Mouse (Mus musculus): ENCODE data around the gene 1810010D01Rik. TPM values are rescaled to one million over a fixed set of nuclear protein-coding genes. Genes with fewer than 3 reads are reported as not detected.
A peak's percentile ranks its signal among the peaks of the same experiment; 100 is the strongest.

1810010D01Rik gene
- polyA plus RNA-seq, 1 experiment from 2014 or later: 0.21 TPM

DNA sequence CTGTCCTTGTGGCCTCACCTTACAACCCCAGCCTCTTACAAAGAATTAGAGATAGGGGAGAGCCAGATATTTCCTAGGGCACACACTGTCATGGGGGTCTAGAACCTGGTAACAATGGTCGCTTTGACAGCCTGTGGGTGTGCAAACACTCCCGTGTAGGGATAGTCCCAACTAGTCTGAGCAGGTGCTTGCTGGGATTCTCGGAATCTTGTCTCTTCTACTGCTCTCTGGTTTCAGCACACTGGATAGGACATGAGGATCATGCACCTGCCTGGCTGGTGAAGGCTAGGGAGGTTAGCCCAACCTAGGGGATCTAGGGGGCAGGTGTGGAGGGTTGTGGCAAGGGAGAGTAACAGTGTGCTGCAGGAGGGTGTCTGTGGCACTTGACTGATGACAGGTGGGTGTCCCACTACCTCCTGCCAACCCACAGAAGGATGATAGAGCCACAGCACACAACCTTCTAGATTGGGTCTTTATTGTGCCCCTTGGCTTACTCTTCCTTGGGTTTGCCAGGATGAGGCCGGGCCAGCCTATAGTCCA, 2.5 kb downstream of the 1810010D01Rik start:
- H3K4me3 ChIP-seq (ENCODE audit: low read depth, low read length): no peak overlapping the region
- peaks cover 25% of the 10 kb centered on the region for H3K4me1 ChIP-seq (replicated peaks; ENCODE audit: control insufficient read depth, insufficient read depth, low read length)
- ATAC-seq (replicated peaks; ENCODE audit: low FRiP score): peak; percentile 2; the same call in 1 of the 2 replicates
- peaks cover 3% of the 10 kb centered on the region; the same call in 1 of the 2 replicates for H3K9me3 ChIP-seq (ENCODE audit: control insufficient read depth, low read length)
- 82% methylated on average over 4 of the region's 4 CpGs for WGBS
- peak overlapping the region; percentile 100 for H3K27ac ChIP-seq (ENCODE audit: low read depth, low read length)
- no peaks in the 10 kb centered on the region for H3K27me3 ChIP-seq (ENCODE audit: control insufficient read depth, insufficient read depth, low read length)
- peak overlapping the region; percentile 31; the same call in 1 of the 2 replicates for H3K4me2 ChIP-seq (ENCODE audit: low read depth, low read length, severe bottlenecking)
- no peaks in the 10 kb centered on the region for H3K36me3 ChIP-seq (ENCODE audit: control insufficient read depth, insufficient read depth, low read length)
- DNase-seq (ENCODE audit: low spot score): no peak
- peak overlapping the region; percentile 62 for H3K9ac ChIP-seq (ENCODE audit: low read length)

DNA sequence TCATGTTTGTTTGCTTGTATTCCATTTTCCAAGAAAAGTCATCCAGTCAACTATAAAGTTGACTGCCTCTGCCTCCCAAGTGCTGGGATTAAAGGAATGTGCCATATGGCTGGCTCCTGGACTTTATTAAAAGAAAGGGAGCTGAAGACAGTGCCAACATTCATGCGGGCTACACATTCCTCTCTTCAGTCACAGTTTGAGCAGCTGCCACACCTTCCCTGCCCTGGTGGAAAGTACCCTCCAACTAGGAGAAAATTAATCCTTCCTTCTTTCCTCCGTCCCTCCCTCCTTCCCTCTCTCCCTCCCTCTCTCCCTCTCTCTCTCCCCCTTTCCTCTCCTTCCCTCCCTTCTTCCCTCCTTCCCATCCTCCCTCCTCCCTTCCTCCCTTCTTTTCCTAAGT, 8.2 kb downstream of the 1810010D01Rik start:
- ATAC-seq (replicated peaks; ENCODE audit: low FRiP score): no peak
- 71% methylated on average over 2 of the region's 2 CpGs for WGBS
- H3K27ac ChIP-seq (ENCODE audit: low read depth, low read length): no peak overlapping the region

DNA sequence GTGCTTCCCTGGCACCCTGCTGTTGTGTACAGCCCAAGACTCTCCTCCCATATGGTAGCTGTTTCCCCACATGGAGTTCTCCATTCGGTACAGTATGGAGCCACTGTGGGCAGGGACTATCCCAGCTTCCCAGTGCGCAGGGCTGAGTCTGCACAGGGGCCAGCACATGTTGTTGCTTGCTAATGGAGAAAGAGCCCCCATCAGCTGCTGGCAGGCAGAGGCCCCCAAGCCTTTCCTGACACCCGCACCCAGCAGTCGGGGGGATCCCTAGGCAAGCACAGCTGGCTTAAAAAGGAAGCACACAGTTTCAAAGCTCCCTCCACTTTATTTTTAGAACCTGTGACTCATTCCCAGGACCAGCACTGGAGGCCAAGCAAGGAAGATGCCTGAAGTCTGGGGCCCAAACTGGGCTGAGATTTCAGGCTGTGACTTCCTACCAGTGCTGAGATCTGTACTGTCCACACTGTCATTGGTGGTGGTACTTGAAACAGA, 9.7 kb downstream of the 1810010D01Rik start:
- no peak overlapping the region for H3K27ac ChIP-seq (ENCODE audit: low read depth, low read length)
- ATAC-seq (replicated peaks; ENCODE audit: low FRiP score) (no peak), DNase-seq (ENCODE audit: low spot score) (no peak)
- H3K9me3 ChIP-seq (ENCODE audit: control insufficient read depth, low read length): peaks cover 3% of the 10 kb centered on the region; the same call in 1 of the 2 replicates
- no peak overlapping the region for H3K4me2 ChIP-seq (ENCODE audit: low read depth, low read length, severe bottlenecking)
- peaks cover 2% of the 10 kb centered on the region; the same call in 1 of the 2 replicates for H3K4me1 ChIP-seq (replicated peaks; ENCODE audit: control insufficient read depth, insufficient read depth, low read length)
- H3K36me3 ChIP-seq (ENCODE audit: control insufficient read depth, insufficient read depth, low read length): no peaks in the 10 kb centered on the region
- no peak overlapping the region for H3K4me3 ChIP-seq (ENCODE audit: low read depth, low read length)
- 76% methylated on average over 4 of the region's 4 CpGs for WGBS
- H3K27me3 ChIP-seq (ENCODE audit: control insufficient read depth, insufficient read depth, low read length): no peaks in the 10 kb centered on the region
- H3K9ac ChIP-seq (ENCODE audit: low read length): no peak overlapping the region

More for the DNA sequence above, 8.2 kb downstream of the 1810010D01Rik start:
- Histone ChIP-seq H3K27me3 (ENCODE audit: control insufficient read depth, insufficient read depth, low read length) (no peaks in the 10 kb centered on the region), H3K36me3 (ENCODE audit: control insufficient read depth, insufficient read depth, low read length) (no peaks in the 10 kb centered on the region), H3K4me3 (ENCODE audit: low read depth, low read length) (no peak overlapping the region), H3K9ac (ENCODE audit: low read length) (no peak overlapping the region), H3K4me1 (replicated peaks; ENCODE audit: control insufficient read depth, insufficient read depth, low read length) (peaks cover 2% of the 10 kb centered on the region; the same call in 1 of the 2 replicates), H3K4me2 (ENCODE audit: low read depth, low read length, severe bottlenecking) (no peak overlapping the region), H3K9me3 (ENCODE audit: control insufficient read depth, low read length) (peaks cover 3% of the 10 kb centered on the region; the same call in 1 of the 2 replicates)
- DNase-seq (ENCODE audit: low spot score): no peak

DNA sequence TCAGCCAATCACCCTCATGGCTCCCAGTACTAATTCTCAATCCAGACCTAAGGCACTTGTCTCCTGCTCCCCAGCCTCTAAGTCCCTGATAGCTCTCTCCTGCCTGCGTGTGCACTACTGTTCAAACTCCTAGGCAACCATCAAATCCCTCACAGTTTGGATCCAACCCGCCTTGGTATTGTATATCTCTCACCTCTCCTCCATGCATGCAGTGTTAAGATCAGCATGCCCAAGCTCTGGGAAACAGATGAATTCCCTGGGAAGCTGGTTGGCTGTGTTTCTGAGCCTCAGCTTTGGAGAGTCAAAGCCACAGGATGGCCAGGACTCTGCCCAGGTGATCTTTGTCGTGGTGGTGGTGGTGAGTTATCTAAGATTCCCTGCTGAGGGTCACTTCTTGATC, 10.2 kb downstream of the 1810010D01Rik start:
- H3K9ac ChIP-seq (ENCODE audit: low read length): no peak overlapping the region
- peaks cover 2% of the 10 kb centered on the region; the same call in 1 of the 2 replicates for H3K4me1 ChIP-seq (replicated peaks; ENCODE audit: control insufficient read depth, insufficient read depth, low read length)
- H3K4me2 ChIP-seq (ENCODE audit: low read depth, low read length, severe bottlenecking): no peak overlapping the region
- peaks cover 3% of the 10 kb centered on the region; the same call in 1 of the 2 replicates for H3K9me3 ChIP-seq (ENCODE audit: control insufficient read depth, low read length)
- DNase-seq (ENCODE audit: low spot score) (no peak), ATAC-seq (replicated peaks; ENCODE audit: low FRiP score) (no peak)
- WGBS: 47% methylated on average over 3 of the region's 3 CpGs
- no peak overlapping the region for H3K27ac ChIP-seq (ENCODE audit: low read depth, low read length)
- H3K27me3 ChIP-seq (ENCODE audit: control insufficient read depth, insufficient read depth, low read length): no peaks in the 10 kb centered on the region
- H3K36me3 ChIP-seq (ENCODE audit: control insufficient read depth, insufficient read depth, low read length): no peaks in the 10 kb centered on the region
- no peak overlapping the region for H3K4me3 ChIP-seq (ENCODE audit: low read depth, low read length)

DNA sequence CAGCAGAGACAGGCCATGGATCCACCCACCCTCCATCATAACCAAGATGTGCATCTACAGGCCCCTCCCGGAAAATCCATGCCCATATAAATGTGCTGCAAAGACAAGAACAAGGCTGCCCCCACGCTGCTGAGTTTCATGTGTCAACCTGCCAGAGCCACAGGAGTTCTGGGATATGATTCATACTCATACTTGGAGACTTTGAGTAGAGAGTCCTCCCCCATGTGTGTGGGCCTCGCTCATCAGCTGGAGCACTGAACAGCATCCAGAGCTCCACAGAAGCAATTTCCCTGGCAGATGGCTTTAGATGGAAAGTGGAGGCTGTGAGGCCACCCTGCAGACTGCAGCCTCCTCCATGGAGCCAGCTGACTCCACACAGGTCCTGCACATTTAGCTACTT, 10.9 kb downstream of the 1810010D01Rik start:
- no peak for ATAC-seq (replicated peaks; ENCODE audit: low FRiP score)
- no peak overlapping the region for H3K4me3 ChIP-seq (ENCODE audit: low read depth, low read length)
- no peak overlapping the region for H3K9ac ChIP-seq (ENCODE audit: low read length)
- 85% methylated on average over 3 of the region's 3 CpGs for WGBS
- no peaks in the 10 kb centered on the region for H3K36me3 ChIP-seq (ENCODE audit: control insufficient read depth, insufficient read depth, low read length)
- H3K27ac ChIP-seq (ENCODE audit: low read depth, low read length): no peak overlapping the region
- no peaks in the 10 kb centered on the region for H3K27me3 ChIP-seq (ENCODE audit: control insufficient read depth, insufficient read depth, low read length)
- H3K9me3 ChIP-seq (ENCODE audit: control insufficient read depth, low read length): peaks cover 3% of the 10 kb centered on the region; the same call in 1 of the 2 replicates
- peaks cover 2% of the 10 kb centered on the region; the same call in 1 of the 2 replicates for H3K4me1 ChIP-seq (replicated peaks; ENCODE audit: control insufficient read depth, insufficient read depth, low read length)
- H3K4me2 ChIP-seq (ENCODE audit: low read depth, low read length, severe bottlenecking): no peak overlapping the region
- no peak for DNase-seq (ENCODE audit: low spot score)

DNA sequence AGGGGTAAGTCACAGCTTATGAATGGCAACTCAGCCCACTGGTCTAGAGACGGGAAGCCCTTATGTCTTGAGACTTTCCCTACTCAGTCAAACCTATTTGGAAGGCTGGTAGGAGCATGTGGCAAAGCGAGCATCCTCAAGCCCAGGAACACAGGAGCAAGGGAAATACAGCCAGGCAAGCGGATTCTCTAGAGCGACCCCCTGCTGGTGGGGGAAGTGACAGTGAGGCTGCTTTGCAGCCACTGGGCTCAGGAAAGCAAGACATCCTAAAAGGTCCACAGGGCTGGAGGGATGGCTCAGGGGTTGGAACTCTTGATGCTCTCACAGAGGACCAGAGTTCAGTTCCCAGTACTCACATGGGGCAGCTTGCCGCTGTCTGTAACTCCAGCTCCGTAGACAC, 11.6 kb downstream of the 1810010D01Rik start:
- no peak overlapping the region for H3K27ac ChIP-seq (ENCODE audit: low read depth, low read length)
- H3K36me3 ChIP-seq (ENCODE audit: control insufficient read depth, insufficient read depth, low read length): no peaks in the 10 kb centered on the region
- H3K4me2 ChIP-seq (ENCODE audit: low read depth, low read length, severe bottlenecking): no peak overlapping the region
- peaks cover 3% of the 10 kb centered on the region; the same call in 1 of the 2 replicates for H3K9me3 ChIP-seq (ENCODE audit: control insufficient read depth, low read length)
- no peak overlapping the region for H3K9ac ChIP-seq (ENCODE audit: low read length)
- H3K4me1 ChIP-seq (replicated peaks; ENCODE audit: control insufficient read depth, insufficient read depth, low read length): peaks cover 2% of the 10 kb centered on the region; the same call in 1 of the 2 replicates
- ATAC-seq (replicated peaks; ENCODE audit: low FRiP score): no peak
- H3K4me3 ChIP-seq (ENCODE audit: low read depth, low read length): no peak overlapping the region
- 79% methylated on average over 6 of the region's 6 CpGs for WGBS
- H3K27me3 ChIP-seq (ENCODE audit: control insufficient read depth, insufficient read depth, low read length): no peaks in the 10 kb centered on the region
- DNase-seq (ENCODE audit: low spot score): no peak

DNA sequence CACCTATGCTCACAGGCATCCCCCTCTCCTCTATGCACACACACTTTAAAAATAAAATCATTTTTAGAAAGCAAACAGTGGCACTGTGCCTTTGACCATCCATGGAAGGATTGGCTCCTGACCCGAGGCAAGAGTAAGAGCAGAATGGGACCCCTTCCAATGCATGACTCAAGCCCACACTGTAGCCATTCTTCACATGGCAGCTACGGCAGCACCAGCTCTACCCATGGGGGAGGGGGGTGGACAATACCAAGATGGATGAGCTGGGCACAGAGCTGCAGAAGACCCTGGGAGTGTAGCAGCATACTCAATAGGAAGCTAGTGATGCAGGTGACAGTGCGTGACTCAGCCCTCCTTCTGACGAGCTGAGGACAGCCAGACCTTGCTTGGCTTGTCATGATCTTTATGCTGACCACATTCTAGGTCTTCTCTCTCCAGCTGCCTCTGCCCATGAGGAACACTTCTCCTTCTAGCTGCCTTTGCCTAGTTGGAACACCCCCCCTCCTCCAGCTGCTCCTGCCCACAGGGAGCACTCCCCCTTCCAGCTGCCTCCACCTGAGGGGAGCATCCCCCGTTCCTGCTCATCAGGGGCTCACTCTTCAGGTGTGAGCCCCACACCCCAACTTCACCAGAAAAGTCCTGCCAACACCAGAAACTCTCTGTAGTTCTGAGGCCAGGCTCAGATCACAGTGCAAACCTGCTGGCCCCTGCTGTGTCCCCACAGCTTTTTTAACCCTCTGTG, 12.6 kb downstream of the 1810010D01Rik start:
- WGBS: 70% methylated on average over 5 of the region's 5 CpGs
- Histone ChIP-seq H3K9me3 (ENCODE audit: control insufficient read depth, low read length) (no peaks in the 10 kb centered on the region), H3K27me3 (ENCODE audit: control insufficient read depth, insufficient read depth, low read length) (no peaks in the 10 kb centered on the region), H3K4me3 (ENCODE audit: low read depth, low read length) (no peak overlapping the region), H3K4me1 (replicated peaks; ENCODE audit: control insufficient read depth, insufficient read depth, low read length) (peaks cover 2% of the 10 kb centered on the region; the same call in 1 of the 2 replicates), H3K4me2 (ENCODE audit: low read depth, low read length, severe bottlenecking) (no peak overlapping the region), H3K27ac (ENCODE audit: low read depth, low read length) (no peak overlapping the region), H3K36me3 (ENCODE audit: control insufficient read depth, insufficient read depth, low read length) (no peaks in the 10 kb centered on the region), H3K9ac (ENCODE audit: low read length) (no peak overlapping the region)
- DNase-seq (ENCODE audit: low spot score) (no peak), ATAC-seq (replicated peaks; ENCODE audit: low FRiP score) (no peak)

DNA sequence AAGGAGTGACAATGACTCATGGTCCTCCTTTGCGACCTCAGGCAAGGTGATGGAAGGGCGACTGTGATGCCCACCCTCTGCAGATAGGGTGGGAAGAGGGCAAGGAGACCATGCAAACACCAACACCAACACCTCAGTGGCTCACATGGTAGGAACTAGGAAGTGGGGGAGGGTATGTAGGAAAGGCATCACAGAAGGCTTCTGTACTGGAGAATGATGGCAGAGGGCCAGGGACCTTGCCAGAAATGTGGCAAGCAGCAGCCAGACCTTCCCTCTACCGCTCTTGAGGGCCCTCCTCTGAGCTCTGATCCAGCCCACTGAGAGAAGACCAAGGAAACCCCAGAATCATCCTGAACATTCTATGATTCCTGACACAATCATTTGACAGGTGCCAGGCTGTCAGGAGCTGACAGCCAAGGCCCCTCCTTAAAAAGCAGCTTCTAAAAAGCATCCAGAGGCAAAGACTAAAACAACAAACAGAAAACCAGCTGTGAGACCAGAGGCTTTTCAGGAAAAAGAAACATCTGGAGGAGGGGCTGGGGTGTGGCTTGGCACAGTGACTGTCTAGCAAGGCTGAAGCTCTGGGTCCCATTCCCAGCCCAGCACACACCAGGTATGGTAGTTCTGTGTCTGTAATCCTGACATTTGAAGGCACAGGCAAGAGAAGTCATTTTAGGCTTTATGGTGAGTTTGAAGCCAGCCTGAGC, 13.3 kb downstream of the 1810010D01Rik start:
- no peak for ATAC-seq (replicated peaks; ENCODE audit: low FRiP score)
- Histone ChIP-seq H3K9me3 (ENCODE audit: control insufficient read depth, low read length) (no peaks in the 10 kb centered on the region), H3K27me3 (ENCODE audit: control insufficient read depth, insufficient read depth, low read length) (no peaks in the 10 kb centered on the region), H3K4me3 (ENCODE audit: low read depth, low read length) (no peak overlapping the region), H3K4me2 (ENCODE audit: low read depth, low read length, severe bottlenecking) (no peak overlapping the region), H3K27ac (ENCODE audit: low read depth, low read length) (no peak overlapping the region), H3K36me3 (ENCODE audit: control insufficient read depth, insufficient read depth, low read length) (no peaks in the 10 kb centered on the region), H3K9ac (ENCODE audit: low read length) (no peak overlapping the region), H3K4me1 (replicated peaks; ENCODE audit: control insufficient read depth, insufficient read depth, low read length) (peaks cover 2% of the 10 kb centered on the region; the same call in 1 of the 2 replicates)
- 77% methylated on average over 3 of the region's 3 CpGs for WGBS
- DNase-seq (ENCODE audit: low spot score): no peak

All from forebrain, embryonic 11.5 days (tissue).